In the genomic region with DNA sequence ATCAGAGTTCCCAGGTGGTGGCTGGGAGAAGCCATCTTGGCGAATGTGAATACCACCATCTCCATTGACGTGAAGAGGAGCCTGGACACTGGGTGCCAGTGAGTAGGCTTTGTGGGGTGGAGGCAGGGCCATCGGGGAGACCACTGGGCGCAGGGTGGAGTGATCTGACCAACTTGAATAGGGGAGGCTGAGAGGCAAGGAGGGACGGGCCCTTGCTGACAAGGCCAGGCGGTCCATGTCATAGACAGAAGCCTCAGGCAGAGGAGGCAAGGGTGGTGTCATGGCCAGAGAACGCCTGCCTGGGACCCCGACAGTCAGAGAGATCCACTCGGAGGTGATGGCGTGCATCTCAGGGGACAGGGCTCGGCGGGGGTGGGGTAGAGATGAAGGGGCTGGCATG, we compare ENCODE assay signal across 26 mouse cellular contexts.
"Had no signal": no experiment of that assay in that cellular context is flagged by ENCODE, and none has a peak within 500 bp of the region (broad histone marks: within the 10 kb centered on the region; RNA-seq: fewer than 3 reads in every experiment).

No protein-coding gene starts in this region.

- H3K36me3 ChIP-seq: embryonic facial prominence, embryonic 15.5 days had no signal

- ATAC-seq: forebrain, embryonic 13.5 days; forebrain, embryonic 14.5 days; forebrain, embryonic 15.5 days; forebrain, embryonic 16.5 days; forebrain, postnatal 0 days had no signal

- H3K27ac ChIP-seq: embryonic facial prominence, embryonic 10.5 days; embryonic facial prominence, embryonic 12.5 days; embryonic facial prominence, embryonic 13.5 days; embryonic facial prominence, embryonic 15.5 days; forebrain, embryonic 10.5 days; forebrain, embryonic 12.5 days; forebrain, embryonic 13.5 days; forebrain, embryonic 15.5 days; gastrocnemius, adult 2 months; heart, adult 2 months had no signal

- H3K4me1 ChIP-seq: embryonic facial prominence, embryonic 12.5 days; embryonic facial prominence, embryonic 13.5 days; embryonic facial prominence, embryonic 15.5 days; forebrain, embryonic 12.5 days; forebrain, embryonic 13.5 days; forebrain, embryonic 15.5 days had no signal

- H3K9me3 ChIP-seq: embryonic facial prominence, embryonic 10.5 days; embryonic facial prominence, embryonic 12.5 days; embryonic facial prominence, embryonic 13.5 days; embryonic facial prominence, embryonic 15.5 days; forebrain, embryonic 10.5 days; forebrain, embryonic 12.5 days; forebrain, embryonic 13.5 days; forebrain, embryonic 15.5 days had no signal

- DNase-seq: cerebellum, adult 9-10 months; cerebellum, adult 9-11 months; cerebellum, postnatal 10 days; cerebellum, postnatal 14 days; cerebellum, postnatal 25 days; cerebellum, postnatal 36 days; embryo, embryonic 11 days; forebrain, postnatal 0 days; gastrocnemius, adult 2 months; gastrocnemius, postnatal 10 days; gastrocnemius, postnatal 14 days; gastrocnemius, postnatal 25 days; gastrocnemius, postnatal 36 days; heart, adult 18-20 months; heart, adult 2 months had no signal

- H3K27me3 ChIP-seq: embryonic facial prominence, embryonic 12.5 days; embryonic facial prominence, embryonic 13.5 days; embryonic facial prominence, embryonic 15.5 days; forebrain, embryonic 12.5 days; forebrain, embryonic 13.5 days; forebrain, embryonic 15.5 days had no signal

- H3K4me3 ChIP-seq: embryonic facial prominence, embryonic 10.5 days; embryonic facial prominence, embryonic 12.5 days; embryonic facial prominence, embryonic 13.5 days; embryonic facial prominence, embryonic 15.5 days; erythroblast, embryonic 14.5 days; forebrain, embryonic 10.5 days; forebrain, embryonic 12.5 days; forebrain, embryonic 13.5 days; forebrain, embryonic 15.5 days; gastrocnemius, adult 2 months; heart, adult 2 months had no signal
